11 mouse cellular contexts compared by ENCODE assay signal in the genomic region with DNA sequence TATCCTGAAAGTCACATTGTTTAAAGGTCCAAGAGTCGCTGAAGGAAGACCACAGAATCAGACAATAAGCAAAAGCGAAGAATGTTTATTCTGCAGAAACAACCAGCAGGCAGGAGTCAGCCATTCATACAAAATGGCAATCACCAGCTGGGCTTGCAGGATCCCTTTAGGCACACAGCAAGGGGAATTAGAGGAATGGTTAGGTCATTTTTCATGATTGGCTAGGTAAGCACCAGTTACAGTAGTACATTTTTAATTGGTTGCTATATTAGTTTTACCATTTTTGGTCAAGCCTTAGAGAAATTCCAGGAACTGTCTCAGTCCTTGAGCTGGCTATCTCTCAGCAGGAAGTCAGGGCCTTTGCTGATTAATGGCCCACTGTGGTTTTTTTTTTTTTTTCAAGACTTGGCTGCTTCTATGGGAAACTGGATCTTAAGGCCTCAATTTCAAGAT. TPM values are rescaled to one million over a fixed set of nuclear protein-coding genes. Genes with fewer than 3 reads are reported as not detected.
DNase-seq lines count a peak whose midpoint lies in the region; ATAC-seq and TF ChIP-seq lines count a peak whose summit lies in the region.
"Had no signal": no experiment of that assay in that cellular context is flagged by ENCODE, and none has a peak within 500 bp of the region (broad histone marks: within the 10 kb centered on the region; RNA-seq: fewer than 3 reads in every experiment).

No protein-coding gene starts in this region.

- DNase-seq in adrenal gland, adult 8-10 months, result peak; percentile 10
- DNase-seq in adrenal gland, postnatal 25 days, result no peak
- peak; percentile 7 for DNase-seq in kidney, postnatal 10 days
- DNase-seq in kidney, adult 9 months, result no peak
- DNase-seq in spleen, postnatal 14 days (ENCODE audit: low spot score in 2 of 2), result no peak
- no peak for DNase-seq in gastrocnemius, adult 2 months

- ATAC-seq in megakaryocyte progenitor cell, adult 5-6 weeks (replicated peaks; ENCODE audit: poor library complexity), result peak; percentile 91
- ATAC-seq: forebrain, embryonic 13.5 days had no signal

- no peak overlapping the region for H3K4me3 ChIP-seq in embryonic fibroblast, embryonic 13.5 days (ENCODE audit: insufficient read depth, low read length)
- no peak overlapping the region for H3K4me3 ChIP-seq in gastrocnemius, adult 2 months
- H3K4me3 ChIP-seq: forebrain, embryonic 13.5 days; hindbrain, embryonic 10.5 days; limb, embryonic 15.5 days had no signal

- H3K4me1 ChIP-seq in embryonic fibroblast, embryonic 13.5 days (ENCODE audit: control insufficient read depth, insufficient read depth, low read length), result peaks cover 4% of the 10 kb centered on the region; the same call in 1 of the 2 replicates
- H3K4me1 ChIP-seq: forebrain, embryonic 13.5 days; hindbrain, embryonic 10.5 days; limb, embryonic 15.5 days had no signal

- intact Hi-C loops in gastrocnemius, adult 2 months (cut with DNase I), result no loop called here

- H3K27ac ChIP-seq in embryonic fibroblast, embryonic 13.5 days (ENCODE audit: insufficient read depth, low read length), result peak overlapping the region; percentile 96
- H3K27ac ChIP-seq in gastrocnemius, adult 2 months, result no peak overlapping the region
- H3K27ac ChIP-seq: forebrain, embryonic 13.5 days; hindbrain, embryonic 10.5 days; limb, embryonic 15.5 days had no signal

- no peak for TF ChIP-seq CTCF in embryonic fibroblast, embryonic 13.5 days (IDR thresholded peaks at IDR 0.05; ENCODE audit: borderline replicate concordance, insufficient read depth, low read length)
- TF ChIP-seq CTCF in gastrocnemius, adult 2 months (IDR thresholded peaks at IDR 0.05), result no peak

- peak; percentile 29; the same call in 1 of the 2 replicates for TF ChIP-seq POLR2A in embryonic fibroblast, embryonic 13.5 days (IDR thresholded peaks at IDR 0.05; ENCODE audit: low read depth, low read length)

RNA-seq across cellular contexts. Expression of a gene that starts 33.9 kb away (rescaled TPM):
- 1 to 10 TPM; 4.2 to 7.9 (median 5.8) TPM for total RNA-seq in adrenal gland, adult 8-10 months (2022)
- 5.0 and 7.9 TPM in 2 replicates for total RNA-seq in adrenal gland, postnatal 25 days (2021)
- polyA plus RNA-seq in embryonic fibroblast, embryonic 13.5 days (2011; ENCODE audit: insufficient read length, low read depth, missing spikeins), result 8.6 and 10.9 TPM in 2 replicates
- total RNA-seq in megakaryocyte progenitor cell, adult 5-6 weeks (2015), result 9.1 and 13.2 TPM in 2 replicates
- 12.9 and 14.1 TPM in 2 replicates for total RNA-seq in megakaryocyte progenitor cell, adult 5-6 weeks (2017)
- 1 to 10 TPM; 5.5 to 6.2 TPM for total RNA-seq in gastrocnemius, adult 2 months (2021)

RNA-seq across cellular contexts. Expression of a gene that starts 34.1 kb away (rescaled TPM):
- total RNA-seq in adrenal gland, adult 8-10 months (2022), result 100 to 1,000 TPM in 1 of 4 experiments, 10 to 100 TPM in 3; 65.5 to 109 (median 82.9) TPM
- 79.0 and 90.1 TPM in 2 replicates for total RNA-seq in adrenal gland, postnatal 25 days (2021)
- 70.3 and 97.9 TPM in 2 replicates for polyA plus RNA-seq in embryonic fibroblast, embryonic 13.5 days (2011; ENCODE audit: insufficient read length, low read depth, missing spikeins)
- total RNA-seq in megakaryocyte progenitor cell, adult 5-6 weeks (2015), result 177 and 192 TPM in 2 replicates
- 34.4 and 62.2 TPM in 2 replicates for total RNA-seq in megakaryocyte progenitor cell, adult 5-6 weeks (2017)
- 10 to 100 TPM; 63.8 to 85.9 TPM for total RNA-seq in gastrocnemius, adult 2 months (2021)

Comparison
In these comparisons a context has a peak if more than half of its experiments do, and no peak if none do; other contexts are left out.
1. DNase-seq: peak in adrenal gland, adult 8-10 months (single experiment) and kidney, postnatal 10 days (single experiment); none in adrenal gland, postnatal 25 days (single experiment), kidney, adult 9 months (single experiment), spleen, postnatal 14 days (0 of 2) and gastrocnemius, adult 2 months (single experiment).